Mouse (Mus musculus): ENCODE results near the gene 6030445D17Rik.

DNA sequence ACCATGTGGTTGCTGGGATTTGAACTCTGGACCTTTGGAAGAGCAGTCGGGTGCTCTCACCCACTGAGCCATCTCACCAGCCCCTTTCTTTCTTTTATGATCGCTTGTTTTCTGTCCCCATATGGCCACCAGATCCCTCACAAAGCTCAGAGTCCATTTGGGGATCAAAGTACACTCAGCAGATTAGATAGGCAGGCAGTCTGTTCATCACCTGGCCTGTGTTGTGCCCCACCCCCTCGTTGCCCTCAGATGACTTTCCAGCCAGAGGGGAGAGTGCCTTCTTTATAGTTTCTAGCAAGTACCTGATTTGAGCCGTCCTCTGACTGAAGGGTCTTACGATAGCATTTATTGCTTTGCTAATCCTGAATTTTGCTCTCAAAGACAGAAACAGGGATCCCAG lies 9.3 kb upstream of the 6030445D17Rik start:
- TF ChIP-seq CTCF (IDR thresholded peaks at IDR 0.05; ENCODE audit: borderline replicate concordance, extremely low read depth, insufficient read depth, insufficient read length) (no peak), POLR2A (IDR thresholded peaks at IDR 0.05; ENCODE audit: borderline replicate concordance, extremely low read depth, insufficient read depth, insufficient read length, poor library complexity, severe bottlenecking) (no peak)
